Mouse (Mus musculus) hindbrain, embryonic 10.5 days (tissue): ENCODE data around the gene Rasal1. TPM values are rescaled to one million over a fixed set of nuclear protein-coding genes. Genes with fewer than 3 reads are reported as not detected.

Experiments used
- DNase-seq: peaks from one replicate; pipeline ENCODE4 v3.0.0-alpha.2; 2017; ENCODE audit warnings: low spot score
- H3K27ac ChIP-seq: fragments of 300-500 bp; sonication (generic); 2 replicates; pipeline ENCODE4 v1.5.1; 2016; ENCODE audit warnings: mild to moderate bottlenecking, moderate library complexity
- H3K27me3 ChIP-seq: fragments of 300-500 bp; sonication (generic); 2 replicates; pipeline ENCODE4 v1.6.1; 2016; ENCODE audit warnings: mild to moderate bottlenecking; ENCODE audit not compliant: poor library complexity, insufficient read depth, severe bottlenecking
- H3K36me3 ChIP-seq: fragments of 300-500 bp; sonication (generic); 2 replicates; pipeline ENCODE4 v1.6.1; 2016; ENCODE audit warnings: mild to moderate bottlenecking, moderate library complexity
- H3K4me1 ChIP-seq: fragments of 300-500 bp; sonication (generic); replicated peaks from 2 replicates; pipeline ENCODE4 v1.6.1; 2016; ENCODE audit warnings: mild to moderate bottlenecking
- H3K4me3 ChIP-seq: fragments of 300-500 bp; sonication (generic); 2 replicates; pipeline ENCODE4 v1.5.1; 2016; ENCODE audit warnings: mild to moderate bottlenecking, moderate library complexity
- H3K9me3 ChIP-seq: fragments of 300-500 bp; sonication (generic); 2 replicates; pipeline ENCODE4 v1.6.1; 2016; ENCODE audit warnings: mild to moderate bottlenecking, moderate library complexity
- WGBS: fragments of 180-500 bp; shearing (Covaris S2); methylation state at CpG from one replicate; pipeline ENCODE4 v1.1.7; 2016; 5-methylcytosine and 5-hydroxymethylcytosine counted together
- polyA plus RNA-seq: library from polyadenylated mRNA; unstranded; fragments of >200 nt; fragmentation: Nextera tagmentation; extraction: Ambion mirVana; gene quantifications from 2 replicates; pipeline ENCODE4 v1.2.1, GENCODE M21; 2016

The Rasal1 gene
- polyA plus RNA-seq, 1 experiment from 2014 or later = 0.13 TPM

- H3K27ac ChIP-seq = no peak overlapping the region
- DNase-seq = peak; percentile 66
- no peaks in the 10 kb centered on the region for H3K36me3 ChIP-seq
- 9% methylated on average over 12 of the region's 12 CpGs for WGBS
- peaks cover 8% of the 10 kb centered on the region for H3K4me1 ChIP-seq
- H3K4me3 ChIP-seq = no peak overlapping the region
- H3K27me3 ChIP-seq = 0 out of 2 replicates have a peak, but pooled peaks cover 6% of the 10 kb centered on the region
- no peaks in the 10 kb centered on the region for H3K9me3 ChIP-seq
Measured at GRCm38 (mm10) chr5:120673626-120674025, 25.0 kb downstream of the Rasal1 start.

GRCm38 (mm10) chr5:120674229-120675145 is 25.9 kb downstream of the Rasal1 start:
- WGBS = 43% methylated on average over 21 of the region's 21 CpGs
- Histone ChIP-seq H3K27me3 (peaks cover 11% of the 10 kb centered on the region; the same call in 1 of the 2 replicates), H3K27ac (peak overlapping the region; percentile 24), H3K9me3 (no peaks in the 10 kb centered on the region), H3K4me3 (no peak overlapping the region), H3K36me3 (no peaks in the 10 kb centered on the region), H3K4me1 (peaks cover 15% of the 10 kb centered on the region)
- peak; percentile 42 for DNase-seq

GRCm38 (mm10) chr5:120677516-120677915 is 28.9 kb downstream of the Rasal1 start:
- no peaks in the 10 kb centered on the region for H3K36me3 ChIP-seq
- peaks cover 36% of the 10 kb centered on the region for H3K4me1 ChIP-seq
- no peak overlapping the region for H3K4me3 ChIP-seq
- 33% methylated on average over 2 of the region's 2 CpGs for WGBS
- H3K27ac ChIP-seq = no peak overlapping the region
- no peaks in the 10 kb centered on the region for H3K9me3 ChIP-seq
- peaks cover 30% of the 10 kb centered on the region for H3K27me3 ChIP-seq
- no peak for DNase-seq

GRCm38 (mm10) chr5:120679676-120680555 is 31.3 kb downstream of the Rasal1 start:
- Histone ChIP-seq H3K27me3 (peaks cover 54% of the 10 kb centered on the region), H3K27ac (peak overlapping the region; percentile 93), H3K4me1 (peaks cover 39% of the 10 kb centered on the region), H3K4me3 (peak overlapping the region; percentile 61), H3K36me3 (no peaks in the 10 kb centered on the region), H3K9me3 (no peaks in the 10 kb centered on the region)
- peak; percentile 93 for DNase-seq
- whole genome bisulfite sequencing = 2% methylated on average over 24 of the region's 24 CpGs

- H3K27ac ChIP-seq = peak overlapping the region; percentile 93
- peaks cover 39% of the 10 kb centered on the region for H3K4me1 ChIP-seq
- H3K9me3 ChIP-seq = no peaks in the 10 kb centered on the region
- WGBS = 88% methylated on average over 18 of the region's 18 CpGs
- no peaks in the 10 kb centered on the region for H3K36me3 ChIP-seq
- DNase-seq = no peak
- H3K27me3 ChIP-seq = peaks cover 63% of the 10 kb centered on the region
- peak overlapping the region; percentile 61; the same call in 1 of the 2 replicates for H3K4me3 ChIP-seq
Measured at GRCm38 (mm10) chr5:120680918-120681317, 32.3 kb downstream of the Rasal1 start.

- Histone ChIP-seq H3K36me3 (no peaks in the 10 kb centered on the region), H3K4me3 (peak overlapping the region; percentile 20; the same call in 1 of the 2 replicates), H3K9me3 (no peaks in the 10 kb centered on the region), H3K27me3 (peaks cover 66% of the 10 kb centered on the region), H3K4me1 (peaks cover 39% of the 10 kb centered on the region), H3K27ac (no peak overlapping the region)
- 9% methylated on average over 24 of the region's 24 CpGs for WGBS
- no peak for DNase-seq
Measured at GRCm38 (mm10) chr5:120682982-120683771, 34.6 kb downstream of the Rasal1 start.

GRCm38 (mm10) chr5:120685678-120686077 is 37.1 kb downstream of the Rasal1 start:
- Histone ChIP-seq H3K27ac (no peak overlapping the region), H3K9me3 (no peaks in the 10 kb centered on the region), H3K27me3 (peaks cover 72% of the 10 kb centered on the region), H3K4me3 (no peak overlapping the region), H3K36me3 (no peaks in the 10 kb centered on the region), H3K4me1 (peaks cover 26% of the 10 kb centered on the region)
- DNase-seq = no peak
- WGBS = 85% methylated on average over 8 of the region's 8 CpGs

- H3K27ac ChIP-seq = no peak overlapping the region
- DNase-seq = no peak
- H3K9me3 ChIP-seq = no peaks in the 10 kb centered on the region
- no peaks in the 10 kb centered on the region for H3K36me3 ChIP-seq
- peaks cover 72% of the 10 kb centered on the region for H3K27me3 ChIP-seq
- WGBS = 78% methylated on average over 6 of the region's 6 CpGs
- peaks cover 21% of the 10 kb centered on the region for H3K4me1 ChIP-seq
- H3K4me3 ChIP-seq = no peak overlapping the region
Measured at GRCm38 (mm10) chr5:120686749-120687483, 38.3 kb downstream of the Rasal1 start.

GRCm38 (mm10) chr5:120687484-120687851 is 38.9 kb downstream of the Rasal1 start:
- Histone ChIP-seq H3K4me3 (no peak overlapping the region), H3K27ac (no peak overlapping the region), H3K36me3 (no peaks in the 10 kb centered on the region), H3K4me1 (peaks cover 16% of the 10 kb centered on the region), H3K9me3 (no peaks in the 10 kb centered on the region), H3K27me3 (peaks cover 72% of the 10 kb centered on the region)
- 91% methylated on average over 3 of the region's 3 CpGs for WGBS
- DNase-seq = no peak

GRCm38 (mm10) chr5:120687897-120688296 is 39.3 kb downstream of the Rasal1 start:
- no peak for DNase-seq
- no peaks in the 10 kb centered on the region for H3K9me3 ChIP-seq
- H3K36me3 ChIP-seq = no peaks in the 10 kb centered on the region
- no peak overlapping the region for H3K4me3 ChIP-seq
- WGBS = 93% methylated on average over 5 of the region's 5 CpGs
- H3K4me1 ChIP-seq = peaks cover 11% of the 10 kb centered on the region; the same call in 1 of the 2 replicates
- peaks cover 72% of the 10 kb centered on the region for H3K27me3 ChIP-seq
- no peak overlapping the region for H3K27ac ChIP-seq

GRCm38 (mm10) chr5:120688434-120688833 is 39.8 kb downstream of the Rasal1 start:
- Histone ChIP-seq H3K4me1 (peaks cover 6% of the 10 kb centered on the region; the same call in 1 of the 2 replicates), H3K4me3 (no peak overlapping the region), H3K36me3 (no peaks in the 10 kb centered on the region), H3K27me3 (peaks cover 72% of the 10 kb centered on the region), H3K27ac (no peak overlapping the region), H3K9me3 (no peaks in the 10 kb centered on the region)
- WGBS = 43% methylated on average over 4 of the region's 4 CpGs
- DNase-seq = no peak
